Mouse (Mus musculus): ENCODE data around the gene Syne1. TPM values are rescaled to one million over a fixed set of nuclear protein-coding genes. Genes with fewer than 3 reads are reported as not detected.

Gene Syne1
- total RNA-seq (2021) = 100 to 1,000 TPM; 142 to 150 TPM

GRCm38 (mm10) chr10:5551382-5551781 lies at the start of gene Syne1:
TSS of gene Syne1 (minus strand) at chr10:5551482.
- intact Hi-C loops (cut with DNase I) = loop anchor here (5.0 kb wide), 2 partner anchors 69 to 194 kb away; no protein-coding TSS in a partner anchor
- no peak for DNase-seq (ENCODE audit: extremely low spot score in 1 of 2, low spot score in 2 of 2)

GRCm38 (mm10) chr10:5600123-5600522 lies 48.8 kb upstream of the Syne1 start:
- intact Hi-C loops (cut with DNase I) = no loop called here

DNA sequence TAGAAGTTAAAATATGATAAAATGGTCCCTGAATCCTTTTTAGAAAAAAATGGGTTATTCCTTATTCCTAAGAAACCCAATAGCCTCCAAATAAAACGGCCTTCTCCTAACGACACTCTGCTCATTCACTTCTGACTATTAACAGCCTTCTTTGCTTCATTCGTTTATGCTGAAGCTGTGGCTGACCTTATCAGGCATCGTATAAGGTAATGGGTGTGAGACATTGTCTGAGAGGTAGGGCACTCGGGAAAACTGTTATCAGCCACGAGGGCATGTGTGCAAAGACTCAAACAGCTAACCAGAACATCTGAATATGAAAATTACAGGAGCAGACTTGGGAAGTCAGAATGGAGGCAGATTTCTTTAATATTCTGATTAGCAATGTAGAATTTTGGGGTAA lies 45.3 kb upstream of the Syne1 start:
- intact Hi-C loops (cut with DNase I) = loop anchor here (5.0 kb wide), 1 partner anchor 36 kb away; no protein-coding TSS in a partner anchor
- no peak for DNase-seq (ENCODE audit: extremely low spot score in 1 of 2, low spot score in 2 of 2)

More at GRCm38 (mm10) chr10:5600123-5600522, 48.8 kb upstream of the Syne1 start:
- peak; percentile 48 to 75 for DNase-seq (ENCODE audit: extremely low spot score in 1 of 2, low spot score in 2 of 2)

GRCm38 (mm10) chr10:5594457-5594856 lies 43.2 kb upstream of the Syne1 start:
- no peak for DNase-seq (ENCODE audit: extremely low spot score in 1 of 2, low spot score in 2 of 2)
- intact Hi-C loops (cut with DNase I) = no loop called here

DNA sequence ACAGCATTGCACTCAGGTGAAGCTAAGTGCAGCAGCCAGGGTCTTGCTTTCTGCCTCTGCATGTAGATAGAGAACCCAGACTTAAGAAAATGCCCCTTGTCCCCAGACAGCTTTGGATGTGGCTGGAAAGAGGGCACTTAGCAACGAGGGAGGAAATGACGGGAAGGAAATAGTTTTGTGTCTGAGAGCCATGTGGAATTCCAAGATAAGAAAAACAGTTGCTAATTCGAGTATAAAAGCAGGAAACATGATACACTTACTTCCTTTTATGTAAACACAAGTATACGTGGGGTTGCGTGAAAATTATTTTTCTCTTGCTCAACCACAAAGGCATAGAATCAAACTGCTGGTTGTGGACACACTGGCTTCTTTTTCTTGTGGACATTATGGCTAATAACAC lies 42.2 kb upstream of the Syne1 start, which contains the start of gene Myct1:
Gene Myct1 (plus strand): TSS at position 312 of the 400 bp plus-strand sequence.
- DNase-seq (ENCODE audit: extremely low spot score in 1 of 2, low spot score in 2 of 2) = no peak
- intact Hi-C loops (cut with DNase I) = no loop called here

- intact Hi-C loops (cut with DNase I) = no loop called here
- DNase-seq (ENCODE audit: extremely low spot score in 1 of 2, low spot score in 2 of 2) = no peak
Measured at GRCm38 (mm10) chr10:5591996-5592395, 40.7 kb upstream of the Syne1 start.

GRCm38 (mm10) chr10:5591061-5591460 lies 39.8 kb upstream of the Syne1 start:
- intact Hi-C loops (cut with DNase I) = no loop called here
- no peak for DNase-seq (ENCODE audit: extremely low spot score in 1 of 2, low spot score in 2 of 2)

DNA sequence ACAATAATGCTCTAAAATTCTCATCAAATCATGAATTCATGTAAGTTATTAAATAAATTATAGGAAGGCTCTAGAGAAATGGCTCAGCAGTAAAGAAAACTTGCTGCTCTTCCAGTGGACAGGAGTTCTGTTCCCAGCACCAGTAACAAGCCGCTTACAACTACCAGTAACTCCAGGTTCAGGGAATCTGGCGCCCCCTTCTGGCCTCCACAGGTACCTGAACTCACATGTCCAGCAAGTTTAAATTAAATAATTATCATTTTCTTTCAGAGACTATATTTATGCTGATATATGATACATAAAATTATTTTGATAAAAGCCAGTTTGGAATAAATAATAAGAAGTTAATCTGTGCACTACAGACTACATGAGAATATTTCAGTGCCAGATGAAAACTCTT lies 22.0 kb upstream of the Syne1 start:
- DNase-seq (ENCODE audit: extremely low spot score in 1 of 2, low spot score in 2 of 2) = no peak
- intact Hi-C loops (cut with DNase I) = no loop called here

DNA sequence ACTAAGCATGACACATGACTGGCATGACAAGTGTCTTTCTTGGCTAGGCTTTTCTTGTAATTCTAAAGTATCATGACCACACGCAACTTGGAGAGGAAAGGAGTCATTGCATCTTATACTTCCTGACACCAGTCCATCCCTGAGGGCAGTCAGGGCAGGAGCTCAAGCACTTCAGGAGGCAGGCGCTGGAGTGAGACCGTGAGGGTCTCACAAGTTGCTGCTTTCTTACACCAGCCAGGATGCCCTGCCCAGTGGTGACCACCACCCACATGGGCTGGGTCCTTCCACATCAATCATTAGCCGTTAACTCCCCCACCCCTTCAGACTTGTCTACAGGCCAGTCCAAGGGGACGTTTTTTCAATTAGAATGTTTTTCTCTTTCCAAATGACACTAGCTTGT lies 20.1 kb upstream of the Syne1 start:
- intact Hi-C loops (cut with DNase I) = no loop called here
- DNase-seq (ENCODE audit: extremely low spot score in 1 of 2, low spot score in 2 of 2) = no peak

- intact Hi-C loops (cut with DNase I) = no loop called here
- DNase-seq (ENCODE audit: extremely low spot score in 1 of 2, low spot score in 2 of 2) = no peak
Measured at GRCm38 (mm10) chr10:5570059-5570458, 18.8 kb upstream of the Syne1 start.

DNA sequence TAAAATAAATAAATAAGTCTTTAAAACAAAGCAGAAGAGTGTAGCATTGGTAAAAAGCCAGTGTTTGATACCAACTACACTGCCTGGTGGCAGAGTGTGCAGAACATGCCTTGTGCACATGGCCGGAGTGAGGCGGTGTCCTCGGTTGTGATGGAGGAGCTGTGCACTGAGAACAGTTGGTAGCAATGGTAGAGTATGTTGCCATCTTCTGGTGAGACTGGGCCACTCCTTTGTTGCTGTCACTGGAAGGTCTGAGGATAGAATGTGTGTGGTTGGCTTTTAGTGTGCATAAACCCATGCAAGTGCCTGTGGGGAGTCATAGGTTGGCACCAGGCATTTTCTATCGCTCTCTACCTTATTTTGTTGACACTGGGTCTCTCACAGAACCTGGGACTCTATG lies 17.7 kb upstream of the Syne1 start:
- intact Hi-C loops (cut with DNase I) = no loop called here
- no peak for DNase-seq (ENCODE audit: extremely low spot score in 1 of 2, low spot score in 2 of 2)

GRCm38 (mm10) chr10:5561706-5562105 lies 10.4 kb upstream of the Syne1 start:
- intact Hi-C loops (cut with DNase I) = no loop called here
- no peak for DNase-seq (ENCODE audit: extremely low spot score in 1 of 2, low spot score in 2 of 2)

- DNase-seq (ENCODE audit: extremely low spot score in 1 of 2, low spot score in 2 of 2) = no peak
- intact Hi-C loops (cut with DNase I) = no loop called here
Measured at GRCm38 (mm10) chr10:5560526-5560925, 9.2 kb upstream of the Syne1 start.

DNA sequence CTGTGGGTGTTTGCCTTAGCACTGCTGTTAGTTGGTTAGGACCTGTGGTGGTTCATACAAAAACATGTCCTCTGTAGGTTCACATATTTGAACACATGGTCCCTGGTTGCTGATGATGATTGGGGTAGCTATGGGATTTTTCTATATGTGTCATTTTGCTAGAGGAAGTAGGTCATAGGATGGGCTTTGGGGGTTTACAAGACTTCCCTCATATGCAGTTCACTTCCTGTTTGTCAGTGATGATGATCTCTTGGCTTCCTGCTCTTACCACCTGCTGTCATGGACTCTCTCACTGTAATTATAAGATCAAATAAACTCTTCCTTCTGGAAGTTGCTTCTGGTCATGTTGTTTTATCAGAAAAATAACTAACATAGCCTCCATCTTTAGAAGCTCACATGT lies 7.5 kb upstream of the Syne1 start:
- intact Hi-C loops (cut with DNase I) = no loop called here
- no peak for DNase-seq (ENCODE audit: extremely low spot score in 1 of 2, low spot score in 2 of 2)

DNA sequence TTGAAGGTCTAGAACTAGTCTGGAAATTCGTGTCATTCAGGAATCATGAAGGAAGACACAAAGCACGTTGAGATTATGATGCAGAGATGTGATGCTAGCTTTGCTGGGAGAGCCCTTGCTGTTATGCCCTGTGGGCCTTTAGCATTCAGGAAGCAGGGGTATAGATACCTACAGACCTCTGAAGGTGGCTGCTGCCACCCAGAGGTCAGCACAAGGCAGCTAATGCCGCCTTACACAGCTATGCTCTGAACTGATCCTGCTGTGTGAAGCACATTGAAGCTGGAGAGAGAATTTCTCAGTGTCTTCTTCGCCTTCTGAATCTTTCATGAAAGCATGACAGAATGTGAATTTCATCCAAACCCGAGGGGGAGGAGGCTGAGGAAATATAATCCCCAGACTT lies 3.7 kb upstream of the Syne1 start:
- intact Hi-C loops (cut with DNase I) = loop anchor here (5.0 kb wide), 2 partner anchors 73 to 198 kb away; no protein-coding TSS in a partner anchor
- DNase-seq (ENCODE audit: extremely low spot score in 1 of 2, low spot score in 2 of 2) = peak; percentile 15 to 24

DNA sequence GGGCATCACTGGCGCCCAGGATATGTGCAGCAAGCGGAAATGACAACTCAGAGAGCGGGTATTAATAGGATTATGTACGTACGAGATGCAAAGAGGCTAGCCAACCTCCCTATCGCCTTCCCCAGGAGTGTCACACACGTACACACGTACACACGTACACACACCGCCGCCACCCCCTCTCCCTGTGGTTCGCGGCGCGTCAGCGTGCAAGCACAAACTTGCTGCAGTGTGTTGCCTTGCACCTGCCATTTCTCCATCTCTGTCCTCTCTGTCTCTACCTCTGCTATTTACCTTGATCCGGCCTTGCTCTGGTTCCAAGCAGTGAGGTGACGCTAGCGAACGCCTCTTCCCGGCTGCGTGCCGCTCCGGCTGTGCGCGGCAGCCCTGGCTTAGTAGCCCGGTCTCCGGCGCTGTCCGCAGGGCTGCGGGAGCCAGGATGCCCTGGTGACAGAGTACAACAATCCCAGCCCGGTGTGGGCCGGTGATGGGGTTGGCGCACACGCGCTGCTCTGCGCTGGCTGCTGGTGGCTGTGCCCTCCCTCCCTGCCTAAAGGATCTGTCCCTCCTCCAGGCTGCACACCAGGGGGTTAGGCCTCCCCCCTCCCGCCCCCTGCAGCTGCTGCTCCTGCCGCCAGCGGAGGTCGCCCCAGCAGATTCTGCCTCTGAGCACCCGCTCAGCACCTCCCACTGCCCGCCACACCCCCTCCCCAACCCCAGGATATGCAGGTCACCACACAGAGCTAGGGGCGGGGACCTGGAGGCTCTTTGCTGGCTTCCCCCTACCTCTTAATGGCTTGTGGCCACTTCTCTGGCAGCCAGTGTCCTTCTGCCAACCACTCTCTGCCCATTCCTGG lies 887 bp downstream of the Syne1 start:
- DNase-seq (ENCODE audit: extremely low spot score in 1 of 2, low spot score in 2 of 2) = peak; percentile 45 to 76
- intact Hi-C loops (cut with DNase I) = loop anchor here (5.0 kb wide), 2 partner anchors 68 to 193 kb away; no protein-coding TSS in a partner anchor

GRCm38 (mm10) chr10:5549871-5550167 lies 1.5 kb downstream of the Syne1 start:
- intact Hi-C loops (cut with DNase I) = loop anchor here (5.0 kb wide), 2 partner anchors 68 to 193 kb away; no protein-coding TSS in a partner anchor

DNA sequence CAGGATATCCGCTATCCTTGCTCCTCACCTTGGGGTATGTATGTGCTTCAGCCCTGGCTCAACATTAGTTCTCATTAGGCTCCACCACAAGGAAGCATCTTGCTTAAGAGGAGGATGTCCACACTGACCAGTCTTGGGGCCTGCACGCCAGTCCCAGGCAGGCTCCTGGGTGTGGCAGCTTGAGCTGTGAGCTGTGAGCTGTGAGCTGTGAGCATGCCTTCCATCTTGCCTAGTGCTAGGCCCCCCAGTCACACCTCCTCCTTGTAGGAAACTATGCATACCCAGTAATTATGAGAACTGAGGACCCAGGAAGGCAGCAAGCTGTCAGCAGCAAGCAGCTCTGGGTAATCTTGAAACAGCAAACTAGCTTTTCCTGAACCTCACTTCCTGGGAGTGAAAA lies 2.6 kb downstream of the Syne1 start:
- intact Hi-C loops (cut with DNase I) = no loop called here

More at GRCm38 (mm10) chr10:5549871-5550167, 1.5 kb downstream of the Syne1 start:
- DNase-seq (ENCODE audit: extremely low spot score in 1 of 2, low spot score in 2 of 2) = no peak

DNA sequence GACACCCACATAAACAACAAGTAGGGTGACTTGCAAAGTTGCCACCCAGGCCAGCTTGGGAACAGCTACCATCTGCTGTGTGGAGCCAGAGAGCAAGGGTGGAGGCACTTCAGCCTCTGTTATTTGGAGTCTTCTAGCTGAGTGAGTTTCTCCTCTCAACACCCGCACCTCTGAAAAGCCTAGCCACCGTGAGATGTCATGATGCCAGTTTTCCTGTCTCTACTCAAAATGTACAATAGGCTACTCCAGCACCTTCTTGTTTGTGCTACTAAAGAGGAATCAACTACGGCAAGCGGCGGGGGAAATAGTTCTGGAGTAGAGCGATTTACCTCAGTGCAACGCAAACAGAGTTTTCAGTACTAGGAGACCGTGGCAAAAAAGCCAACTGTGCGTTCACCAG lies 3.5 kb downstream of the Syne1 start:
- no peak for DNase-seq (ENCODE audit: extremely low spot score in 1 of 2, low spot score in 2 of 2)
- intact Hi-C loops (cut with DNase I) = no loop called here

More for the DNA sequence above, 2.6 kb downstream of the Syne1 start:
- no peak for DNase-seq (ENCODE audit: extremely low spot score in 1 of 2, low spot score in 2 of 2)

GRCm38 (mm10) chr10:5546428-5546827 lies 4.9 kb downstream of the Syne1 start:
- DNase-seq (ENCODE audit: extremely low spot score in 1 of 2, low spot score in 2 of 2) = no peak
- intact Hi-C loops (cut with DNase I) = no loop called here

Measured in left cerebral cortex, postnatal 10 days (tissue).